Comparison of ENCODE assay signal across 8 mouse cellular contexts in genomic region chr10:128548051-128548791, GRCm38 (mm10). TPM values are rescaled to one million over a fixed set of nuclear protein-coding genes. Genes with fewer than 3 reads are reported as not detected.
DNase-seq lines count a peak whose midpoint lies in the region; ATAC-seq lines count a peak whose summit lies in the region.
"Not testable (repeated sequence)": the region's sequence is repeated elsewhere in the genome, so short reads cannot be mapped to it uniquely, and the experiment has no call there.

No protein-coding gene starts in this region.

- WGBS in embryonic facial prominence, embryonic 12.5 days, result under 1% methylated on average over 30 of the region's 30 CpGs
- under 1% methylated on average over 30 of the region's 30 CpGs for WGBS in heart, embryonic 10.5 days
- 1% methylated on average over 26 of the region's 30 CpGs for WGBS in intestine, embryonic 14.5 days
- WGBS in limb, embryonic 13.5 days, result under 1% methylated on average over 30 of the region's 30 CpGs
- WGBS in neural tube, embryonic 14.5 days, result 2% methylated on average over 21 of the region's 30 CpGs

- H3K4me3 ChIP-seq in embryonic facial prominence, embryonic 12.5 days, result peak overlapping the region; percentile 53
- H3K4me3 ChIP-seq in heart, embryonic 10.5 days, result peak overlapping the region; percentile 80
- peak overlapping the region; percentile 70 for H3K4me3 ChIP-seq in intestine, embryonic 14.5 days (ENCODE audit: low read depth, low read length)
- peak overlapping the region; percentile 81 for H3K4me3 ChIP-seq in limb, embryonic 13.5 days
- H3K4me3 ChIP-seq in neural tube, embryonic 14.5 days (ENCODE audit: low read depth, low read length), result peak overlapping the region; percentile 71

- H3K27ac ChIP-seq in embryonic facial prominence, embryonic 12.5 days, result peak overlapping the region; percentile 98
- peak overlapping the region; percentile 96 for H3K27ac ChIP-seq in heart, embryonic 10.5 days
- peak overlapping the region; percentile 98 for H3K27ac ChIP-seq in intestine, embryonic 14.5 days (ENCODE audit: low read depth)
- H3K27ac ChIP-seq in limb, embryonic 13.5 days, result peak overlapping the region; percentile 99
- H3K27ac ChIP-seq in neural tube, embryonic 14.5 days (ENCODE audit: low read depth, low read length), result peak overlapping the region; percentile 96

- ATAC-seq in embryonic facial prominence, embryonic 12.5 days (ENCODE audit: insufficient number of reproducible peaks, insufficient read depth, low FRiP score, low TSS enrichment); intestine, embryonic 14.5 days (replicated peaks; ENCODE audit: low FRiP score, low TSS enrichment, low read depth); limb, embryonic 13.5 days (ENCODE audit: low FRiP score, low read depth); neural tube, embryonic 14.5 days (ENCODE audit: low read depth): not testable (repeated sequence)

- not testable (repeated sequence) for H3K9me3 ChIP-seq in embryonic facial prominence, embryonic 12.5 days; heart, embryonic 10.5 days; intestine, embryonic 14.5 days (ENCODE audit: control insufficient read depth, low read length); limb, embryonic 13.5 days; neural tube, embryonic 14.5 days (ENCODE audit: control insufficient read depth, low read length)

- peaks cover 21% of the 10 kb centered on the region for H3K36me3 ChIP-seq in embryonic facial prominence, embryonic 12.5 days
- H3K36me3 ChIP-seq in heart, embryonic 10.5 days, result peaks cover 26% of the 10 kb centered on the region
- peaks cover 26% of the 10 kb centered on the region for H3K36me3 ChIP-seq in intestine, embryonic 14.5 days (ENCODE audit: control insufficient read depth, insufficient read depth, low read length)
- H3K36me3 ChIP-seq in limb, embryonic 13.5 days, result peaks cover 25% of the 10 kb centered on the region
- H3K36me3 ChIP-seq in neural tube, embryonic 14.5 days (ENCODE audit: control insufficient read depth, insufficient read depth, low read length), result peaks cover 17% of the 10 kb centered on the region

- H3K4me2 ChIP-seq in embryonic facial prominence, embryonic 12.5 days (replicated peaks), result peak overlapping the region; percentile 80
- peak overlapping the region; percentile 81 for H3K4me2 ChIP-seq in intestine, embryonic 14.5 days (ENCODE audit: low read length)
- H3K4me2 ChIP-seq in limb, embryonic 13.5 days (replicated peaks), result peak overlapping the region; percentile 87
- H3K4me2 ChIP-seq in neural tube, embryonic 14.5 days (ENCODE audit: low read depth, low read length), result peak overlapping the region; percentile 84

- not testable (repeated sequence) for H3K4me1 ChIP-seq in embryonic facial prominence, embryonic 12.5 days; intestine, embryonic 14.5 days (replicated peaks; ENCODE audit: control insufficient read depth, insufficient read depth, low read length); neural tube, embryonic 14.5 days (ENCODE audit: control insufficient read depth, insufficient read depth, low read length)
- peaks cover 13% of the 10 kb centered on the region for H3K4me1 ChIP-seq in heart, embryonic 10.5 days
- peaks cover 16% of the 10 kb centered on the region for H3K4me1 ChIP-seq in limb, embryonic 13.5 days

- DNase-seq in Muller cell, postnatal 12 days (ENCODE audit: inconsistent ontology term), result peak; percentile 37
- peak; percentile 78 for DNase-seq in heart, embryonic 10.5 days (ENCODE audit: low spot score)
- DNase-seq in intestine, embryonic 14.5 days (ENCODE audit: low spot score), result not testable (repeated sequence)
- DNase-seq in lung, postnatal 10 days, result peak; percentile 29
- peak; percentile 43 for DNase-seq in yolk sac, embryonic 10.5 days (ENCODE audit: low spot score)

- not testable (repeated sequence) for H3K27me3 ChIP-seq in embryonic facial prominence, embryonic 12.5 days; heart, embryonic 10.5 days (ENCODE audit: insufficient read depth, poor library complexity, severe bottlenecking); intestine, embryonic 14.5 days (replicated peaks; ENCODE audit: control insufficient read depth, insufficient read depth, low read length); limb, embryonic 13.5 days; neural tube, embryonic 14.5 days (ENCODE audit: control insufficient read depth, insufficient read depth, low read length)

- peak overlapping the region; percentile 76 for H3K9ac ChIP-seq in embryonic facial prominence, embryonic 12.5 days
- peak overlapping the region; percentile 95 for H3K9ac ChIP-seq in intestine, embryonic 14.5 days (ENCODE audit: low read length)
- peak overlapping the region; percentile 96 for H3K9ac ChIP-seq in limb, embryonic 13.5 days
- peak overlapping the region; percentile 73 for H3K9ac ChIP-seq in neural tube, embryonic 14.5 days (replicated peaks; ENCODE audit: low read depth, low read length)

RNA-seq across cellular contexts. Expression of gene Zc3h10, which starts 0.6 kb away (rescaled TPM):
- polyA plus RNA-seq in embryonic facial prominence, embryonic 12.5 days (2016; fragmentation: Nextera tagmentation; extraction: Ambion mirVana), result 18.8 and 19.4 TPM in 2 replicates
- polyA plus RNA-seq in heart, embryonic 10.5 days (2016; fragmentation: Nextera tagmentation; extraction: Ambion mirVana), result 11.2 and 12.8 TPM in 2 replicates
- 11.3 TPM in 2 replicates for polyA plus RNA-seq in intestine, embryonic 14.5 days (2014; fragmentation: Nextera tagmentation; extraction: Ambion mirVana)
- polyA plus RNA-seq in limb, embryonic 13.5 days (2015; fragmentation: Nextera tagmentation; extraction: Ambion mirVana), result 16.4 and 17.3 TPM in 2 replicates
- polyA plus RNA-seq in neural tube, embryonic 14.5 days (2014; fragmentation: Nextera tagmentation; extraction: Ambion mirVana), result 11.7 and 18.1 TPM in 2 replicates

RNA-seq across cellular contexts. Expression of gene Rpl41, which starts 0.9 kb away (rescaled TPM):
- 3,271 and 3,412 TPM in 2 replicates for polyA plus RNA-seq in embryonic facial prominence, embryonic 12.5 days (2016; fragmentation: Nextera tagmentation; extraction: Ambion mirVana)
- polyA plus RNA-seq in heart, embryonic 10.5 days (2016; fragmentation: Nextera tagmentation; extraction: Ambion mirVana), result 2,301 and 2,407 TPM in 2 replicates
- 4,682 and 5,210 TPM in 2 replicates for polyA plus RNA-seq in intestine, embryonic 14.5 days (2014; fragmentation: Nextera tagmentation; extraction: Ambion mirVana)
- polyA plus RNA-seq in limb, embryonic 13.5 days (2015; fragmentation: Nextera tagmentation; extraction: Ambion mirVana), result 3,677 and 3,933 TPM in 2 replicates
- 2,344 and 2,479 TPM in 2 replicates for polyA plus RNA-seq in neural tube, embryonic 14.5 days (2014; fragmentation: Nextera tagmentation; extraction: Ambion mirVana)

RNA-seq across cellular contexts. Expression of gene Pa2g4, which starts 17.6 kb away (rescaled TPM):
- polyA plus RNA-seq in embryonic facial prominence, embryonic 12.5 days (2016; fragmentation: Nextera tagmentation; extraction: Ambion mirVana), result 189 and 192 TPM in 2 replicates
- 168 and 225 TPM in 2 replicates for polyA plus RNA-seq in heart, embryonic 10.5 days (2016; fragmentation: Nextera tagmentation; extraction: Ambion mirVana)
- 248 and 252 TPM in 2 replicates for polyA plus RNA-seq in intestine, embryonic 14.5 days (2014; fragmentation: Nextera tagmentation; extraction: Ambion mirVana)
- polyA plus RNA-seq in limb, embryonic 13.5 days (2015; fragmentation: Nextera tagmentation; extraction: Ambion mirVana), result 198 and 200 TPM in 2 replicates
- polyA plus RNA-seq in neural tube, embryonic 14.5 days (2014; fragmentation: Nextera tagmentation; extraction: Ambion mirVana), result 127 and 132 TPM in 2 replicates

RNA-seq across cellular contexts. Expression of gene Esyt1, which starts 22.6 kb away (rescaled TPM):
- polyA plus RNA-seq in embryonic facial prominence, embryonic 12.5 days (2016; fragmentation: Nextera tagmentation; extraction: Ambion mirVana), result 29.2 and 30.7 TPM in 2 replicates
- 17.8 and 20.3 TPM in 2 replicates for polyA plus RNA-seq in heart, embryonic 10.5 days (2016; fragmentation: Nextera tagmentation; extraction: Ambion mirVana)
- polyA plus RNA-seq in intestine, embryonic 14.5 days (2014; fragmentation: Nextera tagmentation; extraction: Ambion mirVana), result 27.3 and 28.0 TPM in 2 replicates
- polyA plus RNA-seq in limb, embryonic 13.5 days (2015; fragmentation: Nextera tagmentation; extraction: Ambion mirVana), result 24.0 and 28.0 TPM in 2 replicates
- 10.0 and 25.9 TPM in 2 replicates for polyA plus RNA-seq in neural tube, embryonic 14.5 days (2014; fragmentation: Nextera tagmentation; extraction: Ambion mirVana)

RNA-seq across cellular contexts. Expression of gene Erbb3, which starts 41.2 kb away (rescaled TPM):
- polyA plus RNA-seq in embryonic facial prominence, embryonic 12.5 days (2016; fragmentation: Nextera tagmentation; extraction: Ambion mirVana), result 20.9 TPM in 2 replicates
- 7.4 and 7.7 TPM in 2 replicates for polyA plus RNA-seq in heart, embryonic 10.5 days (2016; fragmentation: Nextera tagmentation; extraction: Ambion mirVana)
- polyA plus RNA-seq in intestine, embryonic 14.5 days (2014; fragmentation: Nextera tagmentation; extraction: Ambion mirVana), result 31.2 and 32.4 TPM in 2 replicates
- polyA plus RNA-seq in limb, embryonic 13.5 days (2015; fragmentation: Nextera tagmentation; extraction: Ambion mirVana), result 14.5 and 17.5 TPM in 2 replicates
- polyA plus RNA-seq in neural tube, embryonic 14.5 days (2014; fragmentation: Nextera tagmentation; extraction: Ambion mirVana), result 1.4 and 6.0 TPM in 2 replicates
